ENCODE assay signal across 10 mouse cellular contexts in genomic region chr7:6414626-6415441, GRCm38 (mm10). TPM values are rescaled to one million over a fixed set of nuclear protein-coding genes. Genes with fewer than 3 reads are reported as not detected.
DNase-seq lines count a peak whose midpoint lies in the region; ATAC-seq lines count a peak whose summit lies in the region.
"Had no signal": no experiment of that assay in that cellular context is flagged by ENCODE, and none has a peak within 500 bp of the region (broad histone marks: within the 10 kb centered on the region; RNA-seq: fewer than 3 reads in every experiment).

No protein-coding gene starts in this region.

- peak overlapping the region; percentile 60 for H3K4me2 ChIP-seq in hindbrain, embryonic 15.5 days
- peak overlapping the region; percentile 63 for H3K4me2 ChIP-seq in midbrain, embryonic 16.5 days (ENCODE audit: low read length)
- no peak overlapping the region for H3K4me2 ChIP-seq in liver, embryonic 11.5 days

- no peaks in the 10 kb centered on the region for H3K9me3 ChIP-seq in hindbrain, embryonic 15.5 days
- H3K9me3 ChIP-seq in midbrain, embryonic 16.5 days (replicated peaks; ENCODE audit: control insufficient read depth, low read length, poor library complexity, severe bottlenecking), result no peaks in the 10 kb centered on the region
- no peaks in the 10 kb centered on the region for H3K9me3 ChIP-seq in liver, embryonic 11.5 days (ENCODE audit: control insufficient read depth, low read length)

- H3K4me1 ChIP-seq in hindbrain, embryonic 15.5 days (replicated peaks), result no peaks in the 10 kb centered on the region
- H3K4me1 ChIP-seq in midbrain, embryonic 16.5 days (ENCODE audit: control insufficient read depth, insufficient read depth, low read length), result 0 out of 2 replicates have a peak, but pooled peaks cover 3% of the 10 kb centered on the region
- no peaks in the 10 kb centered on the region for H3K4me1 ChIP-seq in liver, embryonic 11.5 days (replicated peaks; ENCODE audit: control insufficient read depth, insufficient read depth, low read length)

- H3K27ac ChIP-seq in hindbrain, embryonic 15.5 days (replicated peaks), result peak overlapping the region; percentile 51
- H3K27ac ChIP-seq in midbrain, embryonic 16.5 days (ENCODE audit: low read length), result 0 out of 2 replicates have a peak overlapping the region, but pooled peaks have one; percentile 37
- no peak overlapping the region for H3K27ac ChIP-seq in liver, embryonic 11.5 days (ENCODE audit: low read depth, low read length)

- H3K4me3 ChIP-seq in hindbrain, embryonic 15.5 days, result peak overlapping the region; percentile 45
- H3K4me3 ChIP-seq in midbrain, embryonic 16.5 days (ENCODE audit: low read depth, low read length), result peak overlapping the region; percentile 47
- no peak overlapping the region for H3K4me3 ChIP-seq in liver, embryonic 11.5 days (ENCODE audit: low read depth, low read length)
- H3K4me3 ChIP-seq: erythroblast, embryonic 14.5 days had no signal

- H3K27me3 ChIP-seq in hindbrain, embryonic 15.5 days, result no peaks in the 10 kb centered on the region
- no peaks in the 10 kb centered on the region for H3K27me3 ChIP-seq in midbrain, embryonic 16.5 days (ENCODE audit: control insufficient read depth, insufficient read depth, low read depth, low read length)
- no peaks in the 10 kb centered on the region for H3K27me3 ChIP-seq in liver, embryonic 11.5 days (replicated peaks; ENCODE audit: control insufficient read depth, insufficient read depth, low read length)

- DNase-seq in ZHBTc4 (ENCODE audit: low read depth, low spot score), result peak; percentile 22
- peak; percentile 36 to 42 for DNase-seq in cerebellum, postnatal 14 days
- no peak for DNase-seq in spleen, postnatal 4 days (ENCODE audit: low spot score in 2 of 2)
- DNase-seq in liver, embryonic 11.5 days (ENCODE audit: low spot score), result no peak
- no peak for DNase-seq in urinary bladder, postnatal 10 days (ENCODE audit: low spot score)
- no peak for DNase-seq in heart, postnatal 4 days

- no peaks in the 10 kb centered on the region for H3K36me3 ChIP-seq in hindbrain, embryonic 15.5 days
- H3K36me3 ChIP-seq in midbrain, embryonic 16.5 days (ENCODE audit: control insufficient read depth, insufficient read depth, low read length), result no peaks in the 10 kb centered on the region
- no peaks in the 10 kb centered on the region for H3K36me3 ChIP-seq in liver, embryonic 11.5 days (ENCODE audit: control insufficient read depth, insufficient read depth, low read length)

- 6% methylated on average over 21 of the region's 22 CpGs for WGBS in hindbrain, embryonic 15.5 days
- WGBS in midbrain, embryonic 16.5 days, result 6% methylated on average over 19 of the region's 22 CpGs
- 9% methylated on average over 20 of the region's 22 CpGs for WGBS in liver, embryonic 11.5 days

- peak; percentile 94 for ATAC-seq in hindbrain, embryonic 15.5 days (ENCODE audit: low FRiP score, low read depth)
- ATAC-seq in midbrain, embryonic 16.5 days, result peak; percentile 94
- no peak for ATAC-seq in liver, embryonic 11.5 days (replicated peaks; ENCODE audit: low FRiP score)

- H3K9ac ChIP-seq in hindbrain, embryonic 15.5 days, result peak overlapping the region; percentile 54
- H3K9ac ChIP-seq in midbrain, embryonic 16.5 days (ENCODE audit: low read depth, low read length), result peak overlapping the region; percentile 72
- no peak overlapping the region for H3K9ac ChIP-seq in liver, embryonic 11.5 days (ENCODE audit: low read depth, low read length)

RNA-seq across cellular contexts. Expression of gene Gm20715, which starts 4.8 kb away (rescaled TPM):
- 0.05 TPM in 1 of 2 replicates, not detected in the other for polyA plus RNA-seq in hindbrain, embryonic 15.5 days (2015; fragmentation: Nextera tagmentation; extraction: Ambion mirVana)
- 0.05 TPM in 1 of 2 replicates, not detected in the other for polyA plus RNA-seq in midbrain, embryonic 16.5 days (2015; fragmentation: Nextera tagmentation; extraction: Ambion mirVana)
- not detected in 2 replicates for polyA plus RNA-seq in liver, embryonic 11.5 days (2014; fragmentation: Nextera tagmentation; extraction: Ambion mirVana)
- total RNA-seq in heart, postnatal 4 days (2021), result not detected
- polyA plus RNA-seq: erythroblast, embryonic 14.5 days; liver, embryonic 16.5 days had no signal

RNA-seq across cellular contexts. Expression of gene Smim17, which starts 16.3 kb away (rescaled TPM):
- polyA plus RNA-seq in hindbrain, embryonic 15.5 days (2015; fragmentation: Nextera tagmentation; extraction: Ambion mirVana), result 7.0 and 8.4 TPM in 2 replicates
- 5.8 and 7.7 TPM in 2 replicates for polyA plus RNA-seq in midbrain, embryonic 16.5 days (2015; fragmentation: Nextera tagmentation; extraction: Ambion mirVana)
- polyA plus RNA-seq in liver, embryonic 11.5 days (2014; fragmentation: Nextera tagmentation; extraction: Ambion mirVana), result 0.27 TPM in 1 of 2 replicates, not detected in the other
- not detected for total RNA-seq in heart, postnatal 4 days (2021)
- polyA plus RNA-seq: erythroblast, embryonic 14.5 days; liver, embryonic 16.5 days had no signal

RNA-seq across cellular contexts. Expression of gene Olfr1344, which starts 23.7 kb away (rescaled TPM):
- 0.14 and 0.18 TPM in 2 replicates for polyA plus RNA-seq in hindbrain, embryonic 15.5 days (2015; fragmentation: Nextera tagmentation; extraction: Ambion mirVana)
- 0.33 and 0.42 TPM in 2 replicates for polyA plus RNA-seq in midbrain, embryonic 16.5 days (2015; fragmentation: Nextera tagmentation; extraction: Ambion mirVana)
- 0.08 TPM in 1 of 2 replicates, not detected in the other for polyA plus RNA-seq in liver, embryonic 11.5 days (2014; fragmentation: Nextera tagmentation; extraction: Ambion mirVana)
- total RNA-seq in heart, postnatal 4 days (2021), result not detected
- polyA plus RNA-seq: erythroblast, embryonic 14.5 days; liver, embryonic 16.5 days had no signal

RNA-seq across cellular contexts. Expression of gene Zfp28, which starts 31.7 kb away (rescaled TPM):
- polyA plus RNA-seq in hindbrain, embryonic 15.5 days (2015; fragmentation: Nextera tagmentation; extraction: Ambion mirVana), result 13.8 and 14.2 TPM in 2 replicates
- polyA plus RNA-seq in midbrain, embryonic 16.5 days (2015; fragmentation: Nextera tagmentation; extraction: Ambion mirVana), result 13.1 and 17.2 TPM in 2 replicates
- 4.7 and 5.8 TPM in 2 replicates for polyA plus RNA-seq in liver, embryonic 11.5 days (2014; fragmentation: Nextera tagmentation; extraction: Ambion mirVana)
- total RNA-seq in heart, postnatal 4 days (2021), result 1 to 10 TPM; 6.3 to 8.3 TPM
- polyA plus RNA-seq: erythroblast, embryonic 14.5 days had no signal

RNA-seq across cellular contexts. Expression of gene Olfr1336, which starts 41.1 kb away (rescaled TPM):
- not detected in 2 replicates for polyA plus RNA-seq in hindbrain, embryonic 15.5 days (2015; fragmentation: Nextera tagmentation; extraction: Ambion mirVana)
- not detected in 2 replicates for polyA plus RNA-seq in midbrain, embryonic 16.5 days (2015; fragmentation: Nextera tagmentation; extraction: Ambion mirVana)
- polyA plus RNA-seq in liver, embryonic 11.5 days (2014; fragmentation: Nextera tagmentation; extraction: Ambion mirVana), result not detected in 2 replicates
- total RNA-seq in heart, postnatal 4 days (2021), result not detected
- polyA plus RNA-seq: erythroblast, embryonic 14.5 days; liver, embryonic 16.5 days had no signal

Comparison
In these comparisons a context has a peak if more than half of its experiments do, and no peak if none do; other contexts are left out.
1. DNase-seq: peak in ZHBTc4 (single experiment) and cerebellum, postnatal 14 days (2 of 2); none in spleen, postnatal 4 days (0 of 2), liver, embryonic 11.5 days (single experiment), urinary bladder, postnatal 10 days (single experiment) and heart, postnatal 4 days (single experiment).